Mouse (Mus musculus) adrenal gland, adult 8-10 months (tissue): ENCODE results near the gene Erf. TPM values are rescaled to one million over a fixed set of nuclear protein-coding genes. Genes with fewer than 3 reads are reported as not detected.

ENCODE experiments used
- DNase-seq: peaks from one replicate; pipeline ENCODE4 v3.0.0; 2022
- total RNA-seq, 4 experiments: library from RNA; stranded (reverse); gene quantifications; 2 replicates each; pipeline ENCODE4 v1.2.4; 2022

The Erf gene
- total RNA-seq, 4 experiments from 2014 or later, result 23.6 to 29.4 (median 27.2) TPM

GRCm38 (mm10) chr7:25279861-25280791 is 29.6 kb upstream of the Erf start:
- DNase-seq, result no peak

GRCm38 (mm10) chr7:25279076-25279860 is 28.7 kb upstream of the Erf start:
- peak; percentile 88 for DNase-seq

- peak; percentile 82 for DNase-seq
These were observed 27.9 kb upstream of the Erf start for GRCm38 (mm10) chr7:25278341-25279075.

- no peak for DNase-seq
These were observed 27.4 kb upstream of the Erf start for GRCm38 (mm10) chr7:25277998-25278340.

GRCm38 (mm10) chr7:25277405-25277804 is 26.8 kb upstream of the Erf start:
- no peak for DNase-seq

GRCm38 (mm10) chr7:25275555-25276298 is 25.2 kb upstream of the Erf start:
- no peak for DNase-seq

GRCm38 (mm10) chr7:25274996-25275395 is 24.4 kb upstream of the Erf start:
- DNase-seq, result no peak

GRCm38 (mm10) chr7:25274571-25274970 is 24.0 kb upstream of the Erf start:
- no peak for DNase-seq

- no peak for DNase-seq
These were observed 23.0 kb upstream of the Erf start for GRCm38 (mm10) chr7:25273259-25274241.

GRCm38 (mm10) chr7:25272445-25273258 is 22.1 kb upstream of the Erf start:
- DNase-seq, result no peak

GRCm38 (mm10) chr7:25271651-25272444 is 21.3 kb upstream of the Erf start:
- DNase-seq, result no peak

GRCm38 (mm10) chr7:25270652-25271633 is 20.4 kb upstream of the Erf start:
- no peak for DNase-seq

GRCm38 (mm10) chr7:25269545-25270271 is 19.1 kb upstream of the Erf start:
- DNase-seq, result no peak

GRCm38 (mm10) chr7:25269029-25269428 is 18.5 kb upstream of the Erf start:
- no peak for DNase-seq

- DNase-seq, result no peak
These were observed 18.0 kb upstream of the Erf start for GRCm38 (mm10) chr7:25268588-25268987.

- peak; percentile 100 for DNase-seq
These were observed 17.3 kb upstream of the Erf start for GRCm38 (mm10) chr7:25267751-25268463.
